21 mouse cellular contexts compared by ENCODE assay signal in genomic region chr2:86021518-86021917, GRCm38 (mm10). TPM values are rescaled to one million over a fixed set of nuclear protein-coding genes. Genes with fewer than 3 reads are reported as not detected.
DNase-seq lines count a peak whose midpoint lies in the region; ATAC-seq and TF ChIP-seq lines count a peak whose summit lies in the region.
"Not testable (repeated sequence)": the region's sequence is repeated elsewhere in the genome, so short reads cannot be mapped to it uniquely, and the experiment has no call there.
"Had no signal": no experiment of that assay in that cellular context is flagged by ENCODE, and none has a peak within 500 bp of the region (broad histone marks: within the 10 kb centered on the region; RNA-seq: fewer than 3 reads in every experiment).

No protein-coding gene starts in this region.

- not testable (repeated sequence) for H3K4me1 ChIP-seq in liver, postnatal 0 days (ENCODE audit: insufficient read depth)

- H3K27ac ChIP-seq in liver, postnatal 0 days (ENCODE audit: low read depth): 0 out of 2 replicates have a peak overlapping the region, but pooled peaks have one; percentile 22

- H3K36me3 ChIP-seq in liver, postnatal 0 days (replicated peaks; ENCODE audit: insufficient read depth, low read length): not testable (repeated sequence)

- peak; percentile 22 to 59 for DNase-seq in adrenal gland, adult (ENCODE audit: inconsistent age in 2 of 2, low spot score in 1 of 2)
- DNase-seq in adrenal gland, adult 2 months: peak; percentile 30
- DNase-seq in adrenal gland, adult 8-10 months: peak; percentile 27
- peak; percentile 79 for DNase-seq in heart, adult 11 months
- not testable (repeated sequence) for DNase-seq in liver, postnatal 0 days

- TF ChIP-seq EP300 in liver, postnatal 0 days (IDR thresholded peaks at IDR 0.05; ENCODE audit: low read depth): not testable (repeated sequence)

- TF ChIP-seq CTCF in liver, postnatal 0 days (IDR thresholded peaks at IDR 0.05; ENCODE audit: low read depth): not testable (repeated sequence)

- H3K4me3 ChIP-seq in liver, postnatal 0 days (ENCODE audit: low read depth, low read length): not testable (repeated sequence)

- 48% methylated on average over 2 of the region's 9 CpGs for WGBS in liver, postnatal 0 days (ENCODE audit: insufficient replicate concordance)

- H3K9ac ChIP-seq in liver, postnatal 0 days (replicated peaks): not testable (repeated sequence)

- ATAC-seq in liver, postnatal 0 days: not testable (repeated sequence)

- H3K4me2 ChIP-seq in liver, postnatal 0 days (ENCODE audit: low read depth, low read length): not testable (repeated sequence)

- not testable (repeated sequence) for H3K27me3 ChIP-seq in liver, postnatal 0 days (ENCODE audit: insufficient read depth, low read length)

- H3K9me3 ChIP-seq in liver, postnatal 0 days (ENCODE audit: low read length): not testable (repeated sequence)

RNA-seq across cellular contexts. Expression of gene Olfr1033, which starts 1.1 kb away (rescaled TPM):
- 1 to 10 TPM; 3.4 to 4.4 TPM for total RNA-seq in adrenal gland, adult 2 months (2021)
- polyA plus RNA-seq in adrenal gland, adult 2 months (2012; rRNA removed): 0.19 and 0.42 TPM in 2 replicates
- total RNA-seq in adrenal gland, adult 8-10 months (2022): 1 to 10 TPM; 1.4 to 3.2 (median 1.8) TPM
- polyA plus RNA-seq in liver, postnatal 0 days (2015; fragmentation: Nextera tagmentation; extraction: Ambion mirVana): 4.6 and 5.4 TPM in 2 replicates
- total RNA-seq: CH12.LX, ES-E14, G1E, MEL had no signal
- polyA plus RNA-seq: C2C12; CD4-positive, CD25-positive, alpha-beta regulatory T cell, adult 4 months; G1E; Patski had no signal

RNA-seq across cellular contexts. Expression of gene Olfr1032, which starts 16.2 kb away (rescaled TPM):
- total RNA-seq in adrenal gland, adult 2 months (2021): not detected
- polyA plus RNA-seq in adrenal gland, adult 2 months (2012; rRNA removed): not detected in 2 replicates
- total RNA-seq in adrenal gland, adult 8-10 months (2022): not detected
- polyA plus RNA-seq in liver, postnatal 0 days (2015; fragmentation: Nextera tagmentation; extraction: Ambion mirVana): not detected in 2 replicates
- total RNA-seq: adrenal gland, adult 18-20 months; adrenal gland, postnatal 10 days; adrenal gland, postnatal 14 days; adrenal gland, postnatal 25 days; adrenal gland, postnatal 36 days; adrenal gland, postnatal 4 days; CH12.LX; ES-E14; G1E; MEL had no signal
- polyA plus RNA-seq: activated CD4-positive, CD25-positive, alpha-beta regulatory T cell, adult 4 months; brain, embryonic 14.5 days; C2C12; CD4-positive, CD25-positive, alpha-beta regulatory T cell, adult 4 months; cerebellum, adult 2 months; G1E; Patski had no signal

RNA-seq across cellular contexts. Expression of gene Olfr1034, which starts 24.1 kb away (rescaled TPM):
- under 1 TPM; 0.10 to 0.52 TPM for total RNA-seq in adrenal gland, adult 2 months (2021)
- 0.07 TPM in 2 replicates for polyA plus RNA-seq in adrenal gland, adult 2 months (2012; rRNA removed)
- total RNA-seq in adrenal gland, adult 8-10 months (2022): under 1 TPM; 0.13 to 0.25 (median 0.14) TPM
- polyA plus RNA-seq in liver, postnatal 0 days (2015; fragmentation: Nextera tagmentation; extraction: Ambion mirVana): 0.15 and 0.22 TPM in 2 replicates
- total RNA-seq: CH12.LX, ES-E14, G1E, MEL had no signal
- polyA plus RNA-seq: activated CD4-positive, CD25-positive, alpha-beta regulatory T cell, adult 4 months; brain, embryonic 14.5 days; C2C12; CD4-positive, CD25-positive, alpha-beta regulatory T cell, adult 4 months; G1E; Patski had no signal

RNA-seq across cellular contexts. Expression of gene Olfr1031, which starts 31.4 kb away (rescaled TPM):
- total RNA-seq in adrenal gland, adult 2 months (2021): not detected
- polyA plus RNA-seq in adrenal gland, adult 2 months (2012; rRNA removed): not detected in 2 replicates
- not detected for total RNA-seq in adrenal gland, adult 8-10 months (2022)
- not detected in 2 replicates for polyA plus RNA-seq in liver, postnatal 0 days (2015; fragmentation: Nextera tagmentation; extraction: Ambion mirVana)
- total RNA-seq: adrenal gland, adult 18-20 months; adrenal gland, postnatal 10 days; adrenal gland, postnatal 14 days; adrenal gland, postnatal 25 days; adrenal gland, postnatal 36 days; adrenal gland, postnatal 4 days; CH12.LX; ES-E14; G1E; MEL had no signal
- polyA plus RNA-seq: activated CD4-positive, CD25-positive, alpha-beta regulatory T cell, adult 4 months; brain, embryonic 14.5 days; C2C12; CD4-positive, CD25-positive, alpha-beta regulatory T cell, adult 4 months; cerebellum, adult 2 months; G1E; Patski had no signal

RNA-seq across cellular contexts. Expression of gene Olfr1030, which starts 42.4 kb away (rescaled TPM):
- total RNA-seq in adrenal gland, adult 2 months (2021): under 1 TPM in 1 of 2 experiments, not detected in 1; 0.09 TPM
- polyA plus RNA-seq in adrenal gland, adult 2 months (2012; rRNA removed): not detected in 2 replicates
- total RNA-seq in adrenal gland, adult 8-10 months (2022): not detected
- not detected in 2 replicates for polyA plus RNA-seq in liver, postnatal 0 days (2015; fragmentation: Nextera tagmentation; extraction: Ambion mirVana)
- total RNA-seq: adrenal gland, adult 18-20 months; adrenal gland, postnatal 10 days; adrenal gland, postnatal 14 days; adrenal gland, postnatal 25 days; adrenal gland, postnatal 36 days; adrenal gland, postnatal 4 days; CH12.LX; ES-E14; MEL had no signal
- polyA plus RNA-seq: activated CD4-positive, CD25-positive, alpha-beta regulatory T cell, adult 4 months; brain, embryonic 14.5 days; C2C12; CD4-positive, CD25-positive, alpha-beta regulatory T cell, adult 4 months; cerebellum, adult 2 months; G1E; Patski had no signal
